Mouse (Mus musculus) cerebellum, adult 11-12 months (tissue): ENCODE measurements around the gene Itpripl2.

Source experiments
- DNase-seq: peaks from one replicate; pipeline ENCODE4 v3.0.0; 2022

The Itpripl2 gene

DNA sequence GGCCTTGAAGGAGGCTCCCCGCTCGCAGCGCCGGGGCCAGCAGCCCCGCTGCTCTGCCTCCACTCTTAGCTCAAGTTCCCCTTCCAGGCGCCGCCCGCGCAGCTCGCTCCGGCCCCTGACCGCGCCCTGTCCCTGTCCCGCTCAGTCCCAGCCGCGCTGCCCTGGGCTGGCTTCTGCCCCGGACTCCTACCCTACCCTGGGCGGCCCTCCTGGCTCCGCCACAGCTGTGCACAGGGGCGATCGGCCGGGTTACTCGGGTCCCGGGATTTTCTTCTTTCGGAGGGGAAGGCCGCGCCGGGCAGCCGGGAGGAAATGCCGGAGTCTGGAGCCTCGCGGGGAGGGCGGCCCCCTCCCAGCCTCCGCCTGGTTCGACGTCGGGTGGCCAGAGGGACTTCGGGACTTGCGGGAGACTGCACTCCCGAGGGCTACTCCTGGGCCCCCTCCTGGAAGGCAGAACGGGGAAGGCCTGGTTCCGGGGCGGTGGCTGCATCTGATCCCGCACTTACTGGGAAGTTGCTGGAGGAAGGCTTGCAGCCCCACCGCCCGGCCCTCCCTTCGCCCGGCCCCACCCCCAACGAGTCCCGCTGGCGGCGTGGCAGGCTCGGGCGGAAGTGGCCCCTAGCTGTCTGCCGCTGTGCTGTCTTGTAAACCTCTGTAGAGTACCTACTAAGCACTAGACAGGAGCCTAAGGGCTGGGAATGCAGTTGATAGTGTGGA, at the start of gene Itpripl2:
TSS of gene Itpripl2 (minus strand) at position 545 of the 717 bp plus-strand sequence.
- DNase-seq, result no peak

DNA sequence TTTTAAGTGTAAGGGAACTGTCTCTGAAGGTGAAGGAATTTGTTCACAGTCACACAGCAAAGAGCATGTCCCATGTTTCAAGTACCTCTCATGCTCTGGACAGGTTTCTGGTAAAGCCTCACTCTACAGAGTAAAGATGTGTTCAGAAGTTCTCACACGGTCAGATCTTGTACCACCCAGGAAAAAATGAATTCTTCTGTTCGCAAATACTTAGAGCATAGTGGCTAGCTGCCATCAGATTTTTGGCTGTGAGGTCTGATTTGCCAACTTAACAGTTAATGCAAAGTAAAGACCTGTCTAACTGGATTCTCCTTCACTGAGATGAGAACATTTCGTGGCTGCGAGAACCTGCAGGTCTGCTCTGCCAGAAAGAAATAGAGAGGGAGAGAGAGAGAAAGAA, 43.3 kb upstream of the Itpripl2 start:
- DNase-seq, result no peak

DNA sequence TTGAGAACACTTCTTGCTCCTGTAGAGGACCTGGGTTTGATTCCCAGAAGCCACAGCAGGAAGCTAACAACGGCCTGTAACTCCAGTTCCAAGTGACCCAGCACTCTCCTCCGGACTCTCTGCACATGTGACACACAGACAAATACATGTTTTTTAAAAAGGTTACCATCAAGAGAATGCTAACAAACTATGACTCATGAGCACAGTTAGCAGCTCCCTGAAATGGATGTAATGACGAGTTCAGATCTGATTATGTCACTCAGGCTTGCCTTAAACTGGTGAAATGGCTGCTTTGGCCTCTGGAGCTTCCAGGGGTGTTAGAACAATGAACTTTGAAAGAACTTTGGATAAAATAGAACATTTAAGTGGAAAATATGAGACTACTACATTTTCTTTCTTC, 42.6 kb upstream of the Itpripl2 start:
- no peak for DNase-seq

DNA sequence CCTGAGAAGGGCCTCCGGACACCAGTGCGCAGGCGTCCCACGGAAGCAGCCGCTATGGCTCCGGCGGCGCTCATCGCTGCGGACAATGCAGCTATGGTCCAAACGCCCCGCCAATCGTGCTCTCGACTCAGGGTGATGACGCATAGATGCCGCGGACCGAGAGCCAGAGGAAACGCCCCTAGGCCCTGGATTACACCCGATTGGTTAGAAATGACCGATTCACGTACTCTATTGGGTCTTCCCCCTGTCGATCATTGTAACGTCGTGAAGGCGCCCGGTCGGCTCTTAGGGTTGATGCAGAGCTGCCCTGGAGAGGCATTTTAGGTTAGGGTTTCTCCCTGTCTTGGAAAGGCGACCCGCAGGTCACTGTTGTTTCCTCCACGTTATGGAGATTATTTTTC, 41.4 kb upstream of the Itpripl2 start, which contains the start of gene Coq7:
TSS of gene Coq7 (minus strand) at position 179 of the 401 bp plus-strand sequence.
- peak; percentile 97 for DNase-seq

DNA sequence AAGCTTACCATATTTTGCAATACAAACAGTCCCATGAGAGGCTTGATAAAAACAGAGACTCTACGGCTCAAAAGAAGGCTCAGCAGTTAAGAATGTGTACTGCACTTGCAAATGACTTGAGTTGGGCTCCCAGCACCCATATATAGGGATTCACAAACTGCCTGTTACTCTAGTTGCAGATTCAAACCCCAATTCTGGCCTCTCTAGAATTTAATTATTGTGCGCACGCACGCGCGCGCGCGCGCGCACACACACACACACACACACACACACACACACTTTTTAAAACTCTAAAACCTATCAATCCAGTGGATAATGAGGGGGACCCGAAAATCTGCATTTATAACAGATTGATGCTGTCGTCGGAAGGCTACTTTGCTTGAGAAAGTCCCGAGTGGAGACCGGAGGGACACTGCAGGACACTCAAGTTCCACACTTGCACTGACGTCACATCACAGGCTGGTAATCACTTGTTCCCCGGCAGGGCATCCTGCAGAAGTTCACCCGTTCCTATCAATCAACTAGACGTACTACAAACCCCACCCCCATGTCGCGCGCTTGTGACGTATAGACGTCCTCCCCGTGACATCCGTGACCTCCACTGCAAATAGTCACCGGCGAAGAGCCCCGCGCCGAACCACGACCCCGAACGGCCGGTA, 40.9 kb upstream of the Itpripl2 start:
- peak; percentile 97 for DNase-seq

DNA sequence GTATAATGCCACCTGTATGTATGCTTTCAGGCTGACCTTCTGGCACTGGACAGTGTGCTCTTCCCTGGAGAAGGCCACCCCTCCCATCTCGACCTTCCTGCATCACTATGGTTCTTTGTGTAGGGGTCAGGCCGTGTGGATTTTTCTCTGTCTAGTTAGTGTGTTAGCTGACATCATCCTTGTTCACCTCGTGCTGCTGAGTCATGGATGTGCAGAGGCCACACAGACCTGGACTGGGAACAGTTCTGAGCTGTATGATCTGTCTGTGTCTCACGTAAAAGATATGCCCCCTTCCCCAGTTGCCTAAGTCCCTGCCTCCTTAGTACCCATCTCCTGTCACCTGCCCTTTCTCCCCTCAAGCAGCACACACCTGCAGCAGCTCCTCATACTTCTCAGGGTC, 35.2 kb upstream of the Itpripl2 start:
- DNase-seq, result no peak

DNA sequence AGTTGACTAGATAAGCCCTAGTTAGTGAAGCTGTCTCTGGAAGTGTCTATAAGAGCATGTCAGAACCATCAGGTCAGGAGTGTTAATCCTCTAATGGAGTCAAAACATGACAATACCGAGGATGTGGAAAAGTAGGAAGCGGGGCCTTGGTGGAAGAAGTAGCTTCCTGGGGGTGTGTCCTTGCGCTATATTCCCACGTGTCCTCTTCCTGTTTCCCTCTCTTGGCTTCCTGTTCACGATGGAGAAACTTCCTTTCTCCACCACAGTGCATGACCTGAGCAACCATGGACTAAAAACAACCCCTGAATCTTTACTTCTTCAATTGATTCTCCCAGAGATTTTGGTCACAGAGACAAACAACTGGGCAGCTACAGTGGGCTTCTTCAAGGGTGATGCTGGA, 30.3 kb upstream of the Itpripl2 start:
- DNase-seq, result no peak

DNA sequence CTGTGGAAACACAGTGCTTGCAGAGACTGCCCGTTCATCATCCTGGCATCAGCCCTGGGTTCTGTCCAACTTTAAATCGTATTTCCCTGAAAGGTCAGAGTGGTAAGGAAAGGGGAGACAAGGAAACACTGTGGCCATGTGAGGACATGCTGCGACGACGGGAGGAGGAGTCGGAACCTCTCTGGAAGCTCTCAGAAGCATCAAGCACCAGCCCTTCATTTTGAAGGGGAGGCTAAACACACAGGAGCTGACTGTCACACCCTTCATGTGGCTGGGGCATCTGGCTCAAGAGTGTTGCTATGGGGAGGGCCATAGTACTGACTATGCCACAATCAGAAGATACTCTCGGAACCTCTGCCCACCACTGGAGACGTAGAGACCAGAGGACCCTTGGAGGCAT, 27.9 kb upstream of the Itpripl2 start:
- DNase-seq, result no peak

DNA sequence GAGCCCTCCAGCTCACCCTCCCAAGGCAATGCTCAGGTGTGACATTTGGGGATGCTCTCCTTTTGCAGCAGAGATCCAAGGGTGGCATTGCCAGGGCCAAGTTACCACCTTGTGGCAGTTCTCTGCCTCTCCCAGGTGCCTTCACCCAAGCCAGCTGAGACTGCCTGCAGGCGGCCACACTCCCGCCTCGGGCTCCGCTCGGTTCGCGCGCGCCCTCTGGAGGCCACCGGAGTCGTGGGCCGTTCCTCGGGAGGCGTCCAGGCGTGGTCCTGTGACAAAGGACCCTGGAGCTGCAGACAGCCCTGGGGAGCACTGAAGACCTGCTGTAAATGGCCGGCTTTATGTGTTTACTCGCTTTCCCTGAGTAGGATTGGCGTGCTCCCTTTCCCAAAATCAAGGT, 26.9 kb upstream of the Itpripl2 start:
- DNase-seq, result peak; percentile 45

DNA sequence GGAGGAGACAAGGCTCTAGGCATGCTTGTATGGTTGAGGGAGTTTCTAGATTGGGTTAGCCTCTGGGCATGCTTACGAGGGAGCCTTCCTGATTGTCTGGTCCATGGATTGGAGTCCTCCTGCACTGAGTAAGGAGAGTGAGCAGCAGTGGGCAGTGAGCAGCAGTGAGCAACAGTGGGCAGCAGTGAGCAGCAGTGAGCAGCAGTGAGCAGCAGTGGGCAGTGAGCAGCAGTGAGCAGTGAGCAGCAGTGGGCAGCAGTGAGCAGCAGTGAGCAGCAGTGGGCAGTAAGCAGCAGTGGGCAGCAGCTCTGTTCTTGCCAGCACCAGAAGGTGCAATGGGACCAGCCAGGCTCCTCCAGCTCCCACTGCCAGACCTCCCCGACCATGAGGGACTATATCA, 26.0 kb upstream of the Itpripl2 start:
- DNase-seq, result no peak

DNA sequence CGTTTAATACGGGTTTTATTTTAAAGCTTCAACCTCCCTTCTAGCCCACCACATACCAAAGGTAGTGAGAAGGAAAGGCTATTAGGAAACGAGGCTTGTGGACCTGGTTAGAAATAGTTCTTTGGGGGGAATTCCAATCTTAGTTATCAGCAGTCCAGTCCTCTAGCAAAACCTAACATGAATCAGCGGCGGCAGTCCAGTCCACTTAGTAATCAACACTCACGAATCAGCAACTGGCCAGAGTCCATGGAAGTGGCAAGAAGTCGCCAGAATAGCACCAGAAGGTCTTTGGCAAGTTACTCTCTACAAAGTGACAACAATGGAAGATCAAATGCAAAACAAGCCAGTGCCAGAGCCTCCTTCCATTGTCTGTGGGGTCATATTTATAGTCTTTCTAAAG, 16.8 kb upstream of the Itpripl2 start:
- DNase-seq, result no peak

DNA sequence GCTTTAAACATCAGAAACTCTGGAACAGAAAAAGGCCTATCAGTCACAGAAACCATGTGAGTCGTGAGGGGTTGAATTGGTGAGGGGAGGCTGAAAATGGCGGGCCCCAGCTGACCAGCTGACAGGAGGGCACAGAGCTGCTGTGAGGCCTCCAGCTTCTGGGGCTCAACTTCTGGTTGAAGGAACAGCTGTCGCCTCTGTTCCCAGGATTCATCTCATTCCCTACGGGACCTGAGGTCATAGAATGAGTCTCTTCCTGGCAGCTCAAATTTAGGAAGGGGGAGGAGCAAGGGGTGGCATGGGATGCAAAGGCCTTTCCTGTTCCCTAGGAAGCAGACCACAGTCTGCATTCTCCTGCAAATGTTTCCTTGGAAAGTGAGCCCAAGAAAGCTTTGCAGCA, 12.1 kb upstream of the Itpripl2 start:
- no peak for DNase-seq

DNA sequence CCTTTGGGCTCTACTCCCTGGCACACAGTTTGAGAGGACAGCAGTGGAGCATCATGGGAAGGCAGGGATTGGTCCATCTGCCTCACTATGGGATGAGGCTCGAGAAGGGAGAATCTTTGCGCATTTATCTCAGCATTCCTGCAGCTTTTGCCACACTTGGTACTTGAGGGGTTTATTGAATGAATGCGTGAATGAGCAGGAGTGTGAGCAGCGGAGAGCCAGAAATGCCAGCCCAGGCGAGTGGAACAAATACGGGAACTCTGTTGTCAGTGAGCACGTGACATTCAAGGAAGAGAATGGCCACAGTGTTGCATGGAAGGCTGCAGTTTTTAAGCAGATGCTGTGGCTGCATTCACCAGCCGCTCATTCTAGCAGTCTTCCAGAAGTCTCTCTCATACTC, 10.6 kb upstream of the Itpripl2 start:
- no peak for DNase-seq

DNA sequence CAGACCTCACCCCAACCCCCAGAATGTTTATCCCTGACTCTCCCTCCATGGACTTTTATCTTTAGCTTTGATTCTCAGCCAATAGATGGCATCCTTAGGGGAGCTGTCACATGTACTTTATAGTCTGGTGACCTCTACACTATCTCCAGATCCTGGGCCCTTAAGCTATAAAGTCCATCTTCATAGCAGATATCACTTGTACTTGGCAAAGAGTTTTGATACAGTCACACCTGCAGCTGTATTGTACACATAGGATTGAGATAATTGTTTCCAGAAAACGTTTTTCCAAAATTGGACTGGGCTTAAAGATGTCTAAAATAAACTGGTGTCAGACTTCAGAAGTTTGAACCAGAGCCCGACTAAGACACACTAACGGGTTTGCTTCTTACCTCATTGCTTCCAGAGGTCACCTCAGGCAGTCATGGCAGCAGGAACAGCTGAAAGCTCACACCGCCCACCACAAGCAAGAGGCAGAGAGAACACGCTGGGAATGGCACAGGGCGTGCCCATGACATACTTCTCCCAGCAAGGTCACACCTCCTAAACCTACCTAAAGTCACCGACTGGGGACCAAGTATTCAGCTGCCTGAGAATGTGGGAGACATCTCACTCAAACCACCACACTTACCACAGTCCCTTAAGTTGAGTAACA, 8.1 kb upstream of the Itpripl2 start:
- no peak for DNase-seq

DNA sequence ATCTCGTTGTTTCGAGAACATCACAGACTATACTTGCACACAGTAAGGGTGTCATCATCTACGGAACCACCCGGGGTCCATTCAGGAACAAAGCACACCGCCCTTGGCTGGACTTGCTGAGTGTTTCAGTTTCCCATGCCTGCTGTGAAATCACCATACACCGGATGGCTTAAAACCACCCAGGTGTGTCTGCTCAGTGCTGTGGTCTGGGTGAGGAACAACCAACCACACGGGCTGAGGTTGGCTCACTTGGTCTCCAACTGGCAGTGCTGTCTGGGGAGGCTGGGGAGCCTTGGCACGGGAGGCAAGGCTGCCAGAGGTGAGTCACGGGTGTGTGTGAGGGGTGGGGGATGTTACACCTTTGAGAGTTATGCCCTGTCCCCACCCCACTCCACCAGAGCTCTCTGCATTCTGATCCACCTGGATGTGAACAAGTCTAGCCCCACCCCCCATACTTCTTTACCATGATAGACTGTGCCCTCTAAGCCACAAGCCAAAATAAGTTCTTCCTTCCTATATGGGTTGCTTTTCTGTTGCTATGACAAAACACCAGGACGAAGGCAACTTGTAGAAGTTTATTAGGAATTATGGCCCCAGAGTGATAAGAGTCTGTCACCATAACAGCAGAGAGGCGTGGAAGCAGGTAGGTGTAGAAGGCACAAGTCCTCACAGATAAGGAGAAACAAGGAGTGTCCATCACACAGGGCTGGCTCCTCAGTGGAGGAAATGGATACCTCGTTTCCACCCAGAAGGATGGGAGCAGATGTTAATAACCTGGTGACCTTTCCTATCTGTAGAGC, 7.4 kb upstream of the Itpripl2 start:
- DNase-seq, result no peak

DNA sequence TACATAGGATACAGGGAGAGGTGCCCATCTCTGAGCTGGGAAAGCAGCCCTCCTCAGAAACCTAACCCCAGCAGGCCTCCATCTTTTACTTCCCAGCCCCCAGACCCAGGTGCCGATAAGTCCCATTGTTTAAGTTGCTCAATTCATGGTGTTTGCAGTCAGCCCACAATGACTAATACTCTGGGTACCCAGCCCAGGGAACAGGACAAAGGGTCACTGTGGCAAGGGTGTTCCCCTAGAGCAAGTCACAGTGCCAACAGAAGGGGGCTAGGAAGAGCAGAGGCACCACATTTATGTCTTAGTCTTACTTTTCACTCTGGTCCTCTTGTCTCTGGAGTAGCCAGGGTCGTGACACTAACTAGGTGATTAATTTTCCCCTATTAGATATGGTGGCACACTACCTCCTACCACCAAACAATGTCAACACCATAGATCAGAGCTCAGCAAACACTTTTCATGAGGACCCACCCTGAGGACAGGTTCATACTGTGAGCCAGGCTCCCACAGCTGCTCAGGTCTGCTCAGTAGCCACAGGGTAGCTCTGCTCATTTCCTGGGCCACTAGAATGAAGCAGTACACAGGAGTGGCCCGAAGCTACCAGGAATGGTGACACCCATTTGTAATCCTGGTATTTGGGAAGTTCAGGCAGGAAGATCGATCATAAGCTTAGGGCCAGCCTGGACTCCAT, 3.3 kb upstream of the Itpripl2 start:
- no peak for DNase-seq

DNA sequence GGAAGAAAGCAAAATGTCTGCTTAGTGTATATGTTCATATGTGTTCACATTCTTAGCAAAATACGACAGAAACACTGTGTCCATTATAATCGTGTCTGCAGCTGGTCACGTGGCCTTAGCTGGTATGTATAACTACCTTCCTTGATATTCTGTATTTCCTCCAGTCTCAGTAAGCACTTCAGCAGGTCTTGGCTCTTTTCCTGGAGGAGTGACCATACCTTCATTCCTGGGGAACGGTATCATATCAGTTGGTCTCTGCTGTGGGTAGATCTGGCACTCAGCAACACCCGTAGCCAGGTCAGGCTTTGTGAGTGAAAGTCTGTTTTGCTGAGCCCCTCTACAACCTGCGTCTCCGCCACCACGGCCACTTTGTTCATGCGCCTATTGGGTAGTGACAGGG, 2.1 kb upstream of the Itpripl2 start:
- DNase-seq, result no peak

DNA sequence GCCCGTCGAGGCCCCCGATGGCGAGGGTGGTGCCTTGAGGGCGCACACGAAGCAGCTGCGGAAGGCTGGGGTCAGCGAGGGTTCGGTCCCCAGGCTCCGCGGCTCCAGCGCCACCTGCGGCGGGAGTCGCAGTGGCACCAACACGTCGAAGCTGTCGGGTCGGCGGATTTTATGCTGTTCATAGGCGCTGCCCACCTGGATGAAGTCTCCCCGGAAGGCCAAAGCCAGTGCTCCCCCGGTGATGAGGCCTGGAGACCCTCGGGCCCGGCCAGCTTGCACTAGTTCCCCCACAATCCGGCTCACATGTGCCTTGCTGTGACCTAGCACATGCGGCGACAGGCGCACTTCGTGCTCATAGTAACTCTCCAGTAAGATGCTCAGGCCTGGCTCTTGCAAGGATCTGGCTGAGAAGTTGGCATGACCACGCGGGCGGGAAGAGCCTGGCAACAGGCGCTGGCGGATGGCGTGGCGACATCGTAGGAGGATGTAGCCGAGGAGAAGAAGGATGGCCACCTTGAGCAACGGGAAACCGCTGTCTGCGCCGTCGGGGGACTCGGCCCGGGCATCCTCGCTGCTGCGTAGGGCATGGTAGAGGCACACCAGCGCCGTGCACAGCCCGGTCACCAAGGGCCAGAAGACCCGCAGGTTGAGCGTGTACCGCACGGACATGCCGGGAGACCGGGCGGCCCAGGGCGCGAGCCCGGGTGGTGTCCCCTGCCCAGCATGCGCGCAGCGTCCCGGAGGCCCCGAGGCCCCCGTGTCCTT, 927 bp downstream of the Itpripl2 start:
- no peak for DNase-seq

DNA sequence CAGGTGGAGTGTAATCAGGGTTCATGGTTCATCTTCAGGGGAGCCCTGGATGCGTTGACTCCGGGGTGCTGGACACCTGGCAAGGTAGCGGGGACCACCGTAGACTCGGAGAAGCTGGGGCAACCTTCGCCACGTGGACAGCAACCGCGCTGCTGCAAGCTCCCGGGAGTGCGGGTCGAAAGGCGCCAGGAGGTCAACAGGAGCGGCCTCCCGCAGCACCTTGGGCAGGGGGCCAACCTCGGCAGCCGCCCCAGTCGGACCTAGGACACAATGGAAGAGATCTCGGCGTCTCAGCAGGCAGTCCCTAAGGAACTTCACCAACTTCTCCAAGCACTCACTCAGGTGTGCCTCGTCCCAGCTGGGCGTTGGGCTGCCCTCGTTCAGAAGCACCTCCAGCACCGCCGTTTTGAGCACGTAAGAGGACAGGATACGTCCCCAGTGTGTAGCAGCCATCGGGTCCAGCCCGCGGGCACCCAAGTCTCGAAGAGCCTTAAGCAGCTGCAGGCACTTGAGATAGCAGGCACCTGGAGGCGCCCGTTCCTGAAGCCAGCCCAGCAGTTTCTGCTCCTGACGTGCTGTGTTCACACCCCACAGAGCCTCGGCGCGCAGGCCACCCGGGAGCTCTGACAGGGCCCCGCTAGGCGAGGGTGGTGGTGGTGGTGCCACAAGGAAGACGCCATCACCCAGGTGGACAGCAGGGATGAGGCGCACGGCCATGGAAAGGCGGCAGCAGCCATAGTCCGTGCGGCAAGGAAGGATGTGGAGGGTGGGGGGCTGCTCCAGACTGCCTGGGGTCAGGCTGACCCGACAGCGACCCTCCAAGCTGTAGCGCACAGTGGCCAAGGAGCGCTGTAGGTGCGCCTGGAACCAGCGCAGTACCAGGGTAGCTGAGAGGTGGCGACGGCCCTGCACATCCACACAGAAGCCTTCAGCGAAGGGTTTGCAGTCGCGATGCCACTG, 1.8 kb downstream of the Itpripl2 start:
- DNase-seq, result no peak

DNA sequence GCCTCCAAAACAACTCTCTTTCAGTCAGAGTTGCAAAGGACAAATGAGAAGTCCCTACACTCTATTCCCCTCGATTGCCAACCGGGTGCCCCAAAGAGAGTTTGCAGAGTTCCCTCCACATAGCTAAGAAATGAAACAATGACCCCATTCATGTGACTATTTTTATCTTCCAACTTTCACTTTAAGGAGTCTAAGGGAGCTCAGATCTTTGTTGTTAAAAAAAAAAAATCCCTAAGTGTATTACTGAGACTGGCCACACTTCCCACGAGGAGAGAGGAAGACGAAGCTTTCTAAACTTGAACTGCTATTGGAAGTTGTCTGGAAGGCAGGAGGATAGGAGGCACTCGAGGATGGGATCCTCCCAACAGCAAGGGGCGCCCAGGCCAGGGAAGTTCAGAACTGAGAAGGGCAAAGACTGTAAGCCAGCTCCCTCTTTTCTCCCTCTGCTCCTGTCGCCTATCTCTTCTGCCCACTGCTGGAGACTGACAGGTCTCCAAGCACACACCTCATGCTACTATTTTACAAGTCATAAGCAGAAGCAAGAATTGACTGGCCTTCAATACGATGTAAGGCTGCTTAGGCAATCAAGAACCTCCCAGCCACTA, 3.6 kb downstream of the Itpripl2 start:
- DNase-seq, result no peak
